Mouse (Mus musculus) cerebellum, postnatal 10 days (tissue): Measurements from ENCODE around the gene Mcrip1.
A peak's percentile ranks its signal among the peaks of the same experiment; 100 is the strongest.
"Not testable (repeated sequence)": the region's sequence is repeated elsewhere in the genome, so short reads cannot be mapped to it uniquely, and the experiment has no call there.

ENCODE experiments used
- DNase-seq, 2 experiments: peaks; one replicate each; pipeline ENCODE4 v3.0.0; 2021; ENCODE audit warnings: mixed read lengths in 2 of 2

The Mcrip1 gene

DNA sequence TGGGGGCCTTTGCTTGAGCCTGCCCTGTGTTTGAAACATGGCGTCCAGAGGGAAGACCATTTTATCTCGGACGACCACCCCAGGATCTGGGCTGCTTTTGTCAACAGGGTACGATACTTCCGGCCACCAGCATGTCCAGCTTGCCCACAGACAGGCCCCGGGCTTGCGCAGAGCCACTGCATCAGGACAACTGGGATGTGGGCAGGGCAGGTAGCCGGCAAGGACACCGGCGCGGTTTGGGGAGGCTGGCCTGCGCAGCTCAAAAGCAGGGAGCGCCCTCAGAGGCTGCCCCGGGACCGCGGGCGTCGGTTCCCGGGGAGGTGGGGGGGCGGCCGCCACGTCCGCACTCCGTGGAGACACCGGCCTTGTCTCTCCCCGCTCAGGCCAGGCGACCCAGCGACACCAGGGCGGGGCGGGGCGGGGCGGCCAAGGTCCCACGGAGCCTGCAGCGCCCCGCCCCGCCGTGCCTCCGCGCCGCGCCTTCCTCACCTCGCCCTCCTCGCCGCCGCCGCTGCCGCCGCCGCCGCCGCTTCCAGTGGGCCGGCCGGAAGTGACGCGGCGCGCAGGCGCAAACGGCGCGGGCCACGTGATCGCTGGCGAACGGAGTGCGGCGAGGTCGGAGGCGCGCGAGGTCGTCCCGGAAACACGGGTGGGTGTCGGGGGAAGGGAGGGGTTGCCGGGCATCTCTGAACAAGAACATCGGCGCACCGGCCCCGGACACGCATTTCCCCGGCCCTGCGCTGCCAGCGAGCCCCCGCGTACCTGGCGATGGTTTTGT is at the start of gene Mcrip1:
Mcrip1 (minus strand) TSS at position 560 of the 778 bp plus-strand sequence.
- peak; percentile 98 for DNase-seq

DNA sequence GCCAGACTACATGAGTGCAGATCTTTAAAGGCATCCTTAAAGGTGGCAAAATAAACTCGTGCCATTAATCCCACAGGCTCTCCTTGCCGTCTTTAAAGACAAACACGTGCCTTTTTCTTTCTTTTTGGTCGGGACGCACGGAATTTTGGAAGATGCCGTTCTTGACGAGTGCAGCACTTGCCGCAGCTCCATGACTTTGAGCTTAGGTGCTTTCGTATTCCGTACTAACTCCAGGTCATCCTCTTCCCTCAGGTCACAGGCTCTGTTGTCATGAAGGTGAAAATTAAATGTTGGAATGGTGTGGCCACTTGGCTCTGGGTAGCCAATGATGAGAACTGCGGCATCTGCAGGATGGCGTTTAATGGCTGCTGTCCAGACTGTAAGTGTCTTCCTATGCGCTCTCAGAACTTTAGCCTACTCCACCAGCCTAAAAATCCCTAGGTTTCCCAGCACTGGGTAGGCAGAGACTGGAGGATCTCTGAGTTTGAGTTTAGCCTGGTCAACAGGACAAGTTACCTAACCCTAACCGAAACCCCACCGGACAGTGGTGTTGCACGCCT is 49.5 kb upstream of the Mcrip1 start:
- DNase-seq = no peak

DNA sequence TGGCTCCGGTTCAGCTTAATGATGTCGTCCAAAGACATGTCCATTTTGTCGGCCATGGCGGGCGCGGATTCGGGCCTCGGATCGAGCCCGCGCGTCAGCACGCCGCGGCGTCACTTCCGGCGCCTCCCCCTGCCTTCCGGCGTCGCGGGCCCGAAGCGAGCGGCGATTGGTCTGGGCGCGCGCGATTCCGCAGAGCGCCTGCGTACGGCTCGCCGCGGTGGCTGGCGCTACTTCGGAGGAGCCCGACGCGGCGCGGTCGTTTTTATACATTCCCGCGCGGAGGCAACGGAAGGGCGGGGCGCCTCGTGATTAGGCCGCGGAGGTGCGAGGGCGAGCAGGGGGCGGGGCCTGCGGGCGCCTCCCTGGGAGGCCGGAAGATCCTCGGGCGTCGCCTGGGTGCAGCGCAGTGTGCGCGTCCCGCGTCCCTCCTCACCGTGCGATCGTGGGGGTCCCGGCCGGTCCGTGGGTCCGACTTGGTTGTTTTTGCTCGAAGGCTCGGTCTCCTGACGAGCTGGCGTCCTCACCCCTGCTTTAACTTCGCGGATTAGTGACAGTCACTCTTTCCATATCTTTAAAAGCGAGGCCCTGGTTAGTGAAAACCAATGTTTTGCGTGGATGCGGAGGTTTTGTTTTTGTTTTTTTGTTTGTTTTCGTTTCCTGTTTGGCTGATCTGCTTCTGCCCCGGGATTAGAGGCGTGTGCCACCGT is 48.9 kb upstream of the Mcrip1 start, which contains the start of the genes Alyref and Anapc11:
Alyref (minus strand) TSS at position 83 of the 707 bp plus-strand sequence.
Anapc11 (plus strand) TSS at position 139 of the 707 bp plus-strand sequence.
- DNase-seq = peak; percentile 96 to 97

- DNase-seq = peak; percentile 35 to 44
Measured at GRCm38 (mm10) chr11:120597240-120598235, 48.0 kb upstream of the Mcrip1 start.

- no peak for DNase-seq
Measured at GRCm38 (mm10) chr11:120588531-120588930, 39.0 kb upstream of the Mcrip1 start.

DNA sequence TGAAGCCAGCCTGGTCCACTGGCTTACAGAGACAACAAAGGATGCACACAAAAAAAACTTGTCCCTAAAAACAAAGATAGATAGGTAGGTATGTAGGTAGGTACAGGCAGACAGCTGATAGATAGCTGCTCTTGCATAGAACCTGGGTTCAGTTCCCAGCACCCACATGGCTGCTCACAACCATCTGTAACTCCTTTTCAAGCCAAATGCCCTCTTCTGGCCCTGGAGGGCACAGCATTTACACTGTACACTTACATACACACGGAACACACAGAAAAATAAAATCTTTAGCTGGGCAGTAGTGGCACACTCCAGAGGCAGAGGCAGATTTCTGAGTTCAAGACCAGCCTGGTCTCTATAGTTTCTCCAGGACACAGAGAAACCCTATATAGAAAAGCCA is 34.4 kb upstream of the Mcrip1 start:
- no peak for DNase-seq

- not testable (repeated sequence) for DNase-seq
Measured at GRCm38 (mm10) chr11:120582982-120583293, 33.4 kb upstream of the Mcrip1 start.

- DNase-seq = peak; percentile 60 to 67
Measured at GRCm38 (mm10) chr11:120582268-120582981, 32.9 kb upstream of the Mcrip1 start.

DNA sequence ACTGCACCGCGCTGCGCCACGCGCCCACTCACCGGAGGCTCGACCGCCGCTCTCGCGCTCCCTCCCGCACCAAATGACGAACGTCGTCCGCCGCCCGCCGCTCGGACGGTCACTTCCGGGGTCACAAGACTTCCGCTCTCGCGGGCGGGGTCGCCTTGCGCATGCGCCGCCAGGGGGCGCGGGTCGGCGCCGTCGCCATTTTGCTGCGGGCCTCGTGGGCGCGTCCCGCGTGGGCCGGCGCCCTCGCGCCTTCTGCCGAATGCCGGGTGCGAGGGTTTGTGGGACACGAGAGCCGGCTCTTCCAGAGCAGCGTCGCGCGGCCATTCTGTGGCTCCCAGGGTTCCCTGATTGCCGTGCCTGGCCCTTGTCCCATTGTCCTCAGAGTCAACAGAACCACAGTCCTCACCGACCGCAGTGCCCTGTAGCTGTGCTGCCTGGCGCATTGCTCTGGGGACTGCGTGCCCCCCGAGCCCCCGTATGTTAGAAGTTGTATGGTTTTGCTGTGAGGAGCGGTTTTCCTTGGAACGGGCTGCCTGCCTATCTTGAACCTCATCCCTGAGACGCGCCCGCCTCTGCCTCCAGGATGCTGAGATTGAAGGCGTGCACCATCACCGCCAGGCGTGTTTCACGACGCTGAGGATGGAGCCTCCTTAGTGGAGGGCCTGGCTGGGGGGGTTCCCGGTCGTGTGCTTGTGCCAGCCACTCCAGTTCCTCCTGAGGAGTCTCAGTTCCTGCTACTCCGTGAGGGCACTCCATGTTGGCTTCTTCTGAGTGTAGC is 32.2 kb upstream of the Mcrip1 start, which contains the start of gene Arhgdia:
Arhgdia (minus strand) TSS at position 135 of the 778 bp plus-strand sequence.
- peak; percentile 95 to 96 for DNase-seq

DNA sequence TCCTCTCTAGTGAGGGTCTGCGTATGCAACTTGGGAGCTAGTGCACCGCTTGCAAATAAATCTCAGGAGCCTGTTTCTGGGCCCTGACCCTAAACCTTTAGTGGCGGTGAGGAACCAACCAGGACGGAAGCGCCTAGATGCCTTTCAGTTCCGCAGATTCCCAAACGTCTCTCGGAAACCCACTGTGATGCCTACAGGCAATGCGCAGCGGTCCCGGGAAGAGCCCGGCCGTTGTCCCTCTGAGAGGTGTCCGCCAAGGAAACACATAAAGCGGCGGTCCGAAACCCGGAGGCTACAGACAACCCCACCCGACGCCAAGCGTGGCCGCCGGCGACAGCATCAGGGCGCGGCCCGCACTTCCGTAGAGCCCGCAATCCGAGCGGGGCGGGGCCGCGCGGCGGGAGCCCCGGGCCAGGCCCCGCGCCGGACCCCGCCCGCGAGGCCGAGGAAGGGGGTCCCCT is 31.4 kb upstream of the Mcrip1 start:
- DNase-seq = peak; percentile 56 to 61

- DNase-seq = peak; percentile 36 to 38
Measured at GRCm38 (mm10) chr11:120580190-120580589, 30.7 kb upstream of the Mcrip1 start.

DNA sequence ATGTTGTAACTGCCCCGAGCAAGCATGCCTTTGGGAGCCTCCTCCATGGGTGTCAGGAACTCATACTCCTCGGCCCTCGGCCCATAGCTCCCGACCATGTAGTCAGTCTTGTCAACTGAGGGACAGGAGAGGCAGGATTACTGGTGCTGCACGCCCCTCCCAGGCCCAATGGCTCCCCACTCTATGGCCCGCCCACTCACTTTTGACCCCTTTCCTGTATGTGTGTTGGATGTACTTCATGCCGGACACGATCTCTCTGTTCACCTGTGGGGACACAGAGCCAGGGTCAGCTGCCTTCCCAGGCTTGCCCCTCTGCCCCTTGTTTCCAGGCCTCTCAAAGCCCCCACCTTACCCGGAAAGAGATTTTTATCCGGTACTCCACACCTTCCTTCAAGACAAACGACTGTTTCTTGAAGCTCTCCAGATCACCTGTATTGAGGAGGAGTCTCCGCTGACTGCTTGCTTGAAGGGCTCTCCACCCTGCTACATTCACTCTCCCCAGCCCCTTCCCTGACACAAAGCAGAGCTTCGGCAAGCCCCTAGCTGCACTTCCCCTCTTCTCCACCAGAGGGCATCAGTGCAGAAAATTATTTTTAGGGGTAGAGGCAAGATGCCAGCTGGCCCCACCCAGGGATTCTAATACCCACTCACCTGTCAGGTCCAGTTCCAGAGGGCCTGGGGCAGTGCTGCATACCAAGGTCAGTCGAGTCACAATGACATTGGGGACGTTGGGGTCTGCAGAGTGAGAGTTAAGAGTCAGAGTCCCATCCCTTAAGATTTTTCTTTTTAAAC is 30.0 kb upstream of the Mcrip1 start:
- DNase-seq = peak; percentile 90 to 94

DNA sequence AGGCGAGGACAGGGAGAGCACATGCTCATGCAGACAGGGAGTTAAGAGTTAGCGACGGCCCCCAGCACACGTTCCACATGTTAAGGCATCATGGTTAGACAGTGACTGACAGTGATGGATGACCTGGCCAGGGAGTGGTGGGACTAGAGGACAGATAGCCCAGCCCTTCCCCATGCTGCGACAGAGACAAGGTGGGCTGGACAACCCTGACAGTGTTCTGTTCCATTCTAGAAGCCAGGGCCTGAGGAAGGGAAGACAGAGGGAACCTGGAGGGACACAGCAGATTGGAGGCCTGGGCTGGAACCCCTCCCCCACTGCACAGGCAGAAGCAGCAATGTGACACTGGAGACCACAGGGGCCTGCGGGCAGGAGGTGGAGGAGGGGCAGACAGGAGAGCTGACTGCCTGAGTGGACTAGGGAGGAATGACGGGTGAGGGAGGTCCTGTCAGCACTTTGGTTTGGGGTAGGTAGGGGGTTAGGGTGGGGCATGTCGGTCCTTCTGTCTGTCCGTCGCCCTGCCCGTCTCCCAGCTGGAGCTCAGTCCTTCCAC is 29.2 kb upstream of the Mcrip1 start:
- peak; percentile 35 to 45 for DNase-seq

DNA sequence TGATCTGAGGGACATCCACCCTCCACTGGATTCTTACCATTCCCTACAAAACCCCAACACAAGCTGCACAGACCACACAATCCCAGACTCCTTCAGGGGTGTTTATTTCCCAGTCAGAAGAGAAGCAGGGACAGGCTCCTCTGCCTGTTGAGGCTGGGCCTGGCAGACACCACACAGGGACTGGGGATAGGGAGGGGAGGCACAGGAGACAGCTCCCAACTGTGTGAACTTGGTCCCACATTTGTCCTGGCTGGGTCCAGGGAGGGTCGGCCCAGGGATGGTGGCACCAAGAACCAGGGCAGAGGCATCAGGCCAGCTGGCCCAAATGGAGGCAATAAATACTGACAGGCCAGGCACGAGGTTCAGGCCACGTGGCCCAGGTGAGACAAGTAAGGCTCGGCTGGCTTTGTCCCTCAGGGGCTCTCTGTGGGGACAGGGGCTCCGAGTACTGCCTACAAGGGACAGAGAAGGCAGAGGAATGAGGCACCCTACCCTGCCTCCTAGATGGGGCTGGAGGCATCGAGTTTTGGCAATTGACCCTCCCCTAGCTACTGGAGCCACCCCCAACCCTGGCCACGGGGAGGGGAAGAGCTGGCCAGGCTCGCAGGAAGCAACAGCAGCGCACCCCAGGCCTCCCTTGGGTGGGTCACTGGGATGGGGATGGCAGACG is 28.6 kb upstream of the Mcrip1 start:
- no peak for DNase-seq

DNA sequence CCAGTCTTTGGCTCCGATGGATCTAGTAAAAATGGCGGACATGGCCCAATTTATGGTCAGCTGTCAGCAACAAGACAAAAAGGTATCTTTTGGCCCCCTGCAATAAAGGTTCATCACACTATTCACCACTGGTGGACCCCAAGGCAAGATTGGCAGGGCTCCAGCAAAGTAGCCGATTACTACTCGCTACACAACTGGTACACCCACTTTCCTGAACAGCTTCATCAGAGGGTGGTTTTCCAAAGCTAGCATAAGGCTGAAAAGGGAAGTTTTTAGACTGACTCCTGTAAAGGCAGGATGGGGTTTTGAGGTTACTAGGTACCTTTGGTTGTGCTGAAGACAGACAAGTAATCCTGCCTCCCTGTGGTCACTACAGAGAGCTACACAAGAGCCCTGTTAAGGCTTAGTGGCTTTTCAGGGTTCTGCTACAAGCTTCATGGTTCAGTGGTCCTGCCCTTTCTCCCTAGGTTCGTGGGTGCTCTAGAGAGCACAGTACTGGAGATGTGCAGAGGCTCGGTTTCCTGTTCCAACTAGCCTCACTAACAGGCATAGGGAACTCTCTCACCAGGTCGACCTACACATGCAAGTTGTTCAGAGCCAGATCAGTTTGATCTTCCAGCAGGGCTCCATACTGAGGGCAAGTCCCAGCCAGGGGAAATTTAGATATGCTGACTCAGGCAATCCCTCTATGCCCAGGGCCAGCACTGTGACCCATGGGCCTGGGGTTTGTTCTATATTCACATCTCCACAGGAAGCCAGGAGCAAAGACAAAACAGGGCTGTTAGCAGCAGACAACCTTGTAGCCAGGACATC is 27.9 kb upstream of the Mcrip1 start:
- peak; percentile 50 to 61 for DNase-seq

DNA sequence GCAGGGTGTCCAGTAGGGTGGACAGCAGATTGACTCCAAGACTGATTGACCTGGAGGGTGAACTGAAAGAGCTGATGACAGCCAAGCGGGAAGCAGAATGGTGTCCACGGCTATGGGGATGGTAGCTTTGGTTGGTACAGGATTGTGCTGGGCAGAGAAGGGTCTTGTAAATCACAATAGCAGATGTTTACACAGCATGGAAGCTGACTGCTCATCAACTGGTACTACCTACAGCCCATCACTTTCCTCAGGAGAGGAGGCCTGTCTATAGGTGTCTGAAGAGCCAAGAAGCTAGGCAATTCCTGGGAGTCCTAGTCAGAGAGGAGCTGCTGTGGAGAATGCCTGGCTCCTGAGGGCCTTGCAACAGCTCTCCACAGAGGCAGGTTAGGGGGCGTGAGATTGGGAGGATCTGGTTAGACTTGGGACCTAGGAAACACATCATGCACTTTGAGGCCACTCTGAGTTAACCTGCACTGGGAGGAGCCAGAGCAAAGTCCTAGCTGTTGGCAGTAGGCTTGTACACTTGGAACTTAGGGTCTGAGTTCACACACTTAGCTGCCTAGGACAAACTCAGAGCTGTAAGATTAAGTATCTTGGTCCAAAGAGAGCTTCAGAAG is 26.9 kb upstream of the Mcrip1 start:
- DNase-seq = no peak

- no peak for DNase-seq
Measured at GRCm38 (mm10) chr11:120575940-120576339, 26.4 kb upstream of the Mcrip1 start.

GRCm38 (mm10) chr11:120575046-120575445 is 25.5 kb upstream of the Mcrip1 start:
- no peak for DNase-seq
